Mouse (Mus musculus) lung, embryonic 15.5 days (tissue): Measurements from ENCODE around the gene Alg9. TPM values are rescaled to one million over a fixed set of nuclear protein-coding genes. Genes with fewer than 3 reads are reported as not detected.

Experiments used
- ATAC-seq: fragments of 200-750 bp; cut with Nextera tagmentation; 2 replicates; pipeline ENCODE4 v1.8.0; 2017; ENCODE audit warnings: moderate number of reproducible peaks, borderline replicate concordance; ENCODE audit not compliant: low FRiP score, low TSS enrichment; ENCODE audit errors: extremely low read depth
- H3K27ac ChIP-seq: fragments of 300-500 bp; sonication (generic); 2 replicates; pipeline ENCODE4 v1.5.1; 2015; ENCODE audit warnings: moderate library complexity, mild to moderate bottlenecking, inconsistent platforms
- H3K27me3 ChIP-seq: fragments of 300-500 bp; sonication (generic); 2 replicates; pipeline ENCODE4 v1.6.1; 2015; ENCODE audit warnings: inconsistent platforms
- H3K36me3 ChIP-seq: fragments of 300-500 bp; sonication (generic); 2 replicates; pipeline ENCODE4 v1.6.1; 2015; ENCODE audit warnings: inconsistent platforms
- H3K4me1 ChIP-seq: fragments of 300-500 bp; sonication (generic); 2 replicates; pipeline ENCODE4 v1.6.1; 2015; ENCODE audit warnings: inconsistent platforms
- H3K4me2 ChIP-seq: fragments of 300-500 bp; sonication (generic); 2 replicates; pipeline ENCODE4 v1.6.1; 2015; ENCODE audit warnings: inconsistent platforms, mild to moderate bottlenecking, moderate library complexity
- H3K4me3 ChIP-seq: fragments of 300-500 bp; sonication (generic); 2 replicates; pipeline ENCODE4 v1.5.1; 2015; ENCODE audit warnings: mild to moderate bottlenecking, inconsistent platforms
- H3K9ac ChIP-seq: fragments of 300-500 bp; sonication (generic); 2 replicates; pipeline ENCODE4 v1.6.1; 2015; ENCODE audit warnings: inconsistent platforms
- H3K9me3 ChIP-seq: fragments of 300-500 bp; sonication (generic); 2 replicates; pipeline ENCODE4 v1.6.1; 2016; ENCODE audit warnings: inconsistent platforms
- WGBS: fragments of 180-500 bp; shearing (Covaris S2); methylation state at CpG from one replicate; pipeline ENCODE4 v1.1.7; 2015; 5-methylcytosine and 5-hydroxymethylcytosine counted together
- polyA plus RNA-seq: library from polyadenylated mRNA; unstranded; fragments of >200 nt; fragmentation: Nextera tagmentation; extraction: Ambion mirVana; gene quantifications from 2 replicates; pipeline ENCODE4 v1.2.1, GENCODE M21; 2015

Alg9 gene
- polyA plus RNA-seq, 1 experiment from 2014 or later: 39.5 TPM

GRCm38 (mm10) chr9:50857082-50857641 is 82.3 kb downstream of the Alg9 start:
- ATAC-seq: peak; percentile 67; the same call in 1 of the 2 replicates

GRCm38 (mm10) chr9:50858681-50859080 is 83.9 kb downstream of the Alg9 start:
- H3K27me3 ChIP-seq: no peaks in the 10 kb centered on the region
- H3K36me3 ChIP-seq: peaks cover 41% of the 10 kb centered on the region
- no peak overlapping the region for H3K4me3 ChIP-seq
- peak overlapping the region; percentile 13; the same call in 1 of the 2 replicates for H3K4me2 ChIP-seq
- H3K4me1 ChIP-seq: peaks cover 14% of the 10 kb centered on the region
- ATAC-seq: no peak
- H3K27ac ChIP-seq: no peak overlapping the region
- WGBS: 78% methylated on average over 6 of the region's 6 CpGs
- H3K9ac ChIP-seq: no peak overlapping the region
- H3K9me3 ChIP-seq: no peaks in the 10 kb centered on the region

More at GRCm38 (mm10) chr9:50857082-50857641, 82.3 kb downstream of the Alg9 start:
- Histone ChIP-seq H3K4me2 (peak overlapping the region; percentile 73), H3K4me1 (peaks cover 24% of the 10 kb centered on the region), H3K27ac (0 out of 2 replicates have a peak overlapping the region, but pooled peaks have one; percentile 38), H3K36me3 (peaks cover 30% of the 10 kb centered on the region), H3K9ac (peak overlapping the region; percentile 70), H3K4me3 (peak overlapping the region; percentile 78), H3K27me3 (no peaks in the 10 kb centered on the region), H3K9me3 (no peaks in the 10 kb centered on the region)
- WGBS: under 1% methylated on average over 37 of the region's 46 CpGs

- Histone ChIP-seq H3K4me2 (no peak overlapping the region), H3K4me3 (no peak overlapping the region), H3K9ac (no peak overlapping the region), H3K36me3 (peaks cover 47% of the 10 kb centered on the region), H3K27me3 (no peaks in the 10 kb centered on the region), H3K4me1 (peaks cover 14% of the 10 kb centered on the region), H3K9me3 (no peaks in the 10 kb centered on the region), H3K27ac (no peak overlapping the region)
- no peak for ATAC-seq
- WGBS: 91% methylated on average over 18 of the region's 18 CpGs
Measured at GRCm38 (mm10) chr9:50861119-50861839, 86.5 kb downstream of the Alg9 start.

- whole genome bisulfite sequencing: 80% methylated on average over 4 of the region's 4 CpGs
- 0 out of 2 replicates have a peak, but pooled peaks cover 5% of the 10 kb centered on the region for H3K4me1 ChIP-seq
- no peak overlapping the region for H3K27ac ChIP-seq
- ATAC-seq: no peak
- H3K9ac ChIP-seq: no peak overlapping the region
- H3K36me3 ChIP-seq: peaks cover 69% of the 10 kb centered on the region
- no peak overlapping the region for H3K4me2 ChIP-seq
- no peaks in the 10 kb centered on the region for H3K9me3 ChIP-seq
- no peak overlapping the region for H3K4me3 ChIP-seq
- no peaks in the 10 kb centered on the region for H3K27me3 ChIP-seq
Measured at GRCm38 (mm10) chr9:50863824-50864223, 89.0 kb downstream of the Alg9 start.

- ATAC-seq: no peak
- no peak overlapping the region for H3K4me3 ChIP-seq
- 0 out of 2 replicates have a peak, but pooled peaks cover 5% of the 10 kb centered on the region for H3K4me1 ChIP-seq
- H3K9me3 ChIP-seq: no peaks in the 10 kb centered on the region
- 66% methylated on average over 5 of the region's 5 CpGs for WGBS
- H3K27me3 ChIP-seq: no peaks in the 10 kb centered on the region
- no peak overlapping the region for H3K9ac ChIP-seq
- H3K27ac ChIP-seq: no peak overlapping the region
- H3K36me3 ChIP-seq: peaks cover 69% of the 10 kb centered on the region
- no peak overlapping the region for H3K4me2 ChIP-seq
Measured at GRCm38 (mm10) chr9:50864877-50865276, 90.1 kb downstream of the Alg9 start.

GRCm38 (mm10) chr9:50865803-50866202 is 91.0 kb downstream of the Alg9 start:
- H3K4me2 ChIP-seq: no peak overlapping the region
- no peak for ATAC-seq
- 69% methylated on average over 8 of the region's 8 CpGs for WGBS
- H3K27ac ChIP-seq: no peak overlapping the region
- peaks cover 70% of the 10 kb centered on the region for H3K36me3 ChIP-seq
- no peak overlapping the region for H3K4me3 ChIP-seq
- 0 out of 2 replicates have a peak, but pooled peaks cover 5% of the 10 kb centered on the region for H3K4me1 ChIP-seq
- H3K9ac ChIP-seq: no peak overlapping the region
- H3K27me3 ChIP-seq: no peaks in the 10 kb centered on the region
- H3K9me3 ChIP-seq: no peaks in the 10 kb centered on the region

- no peak overlapping the region for H3K9ac ChIP-seq
- WGBS: 92% methylated on average over 6 of the region's 6 CpGs
- H3K4me3 ChIP-seq: no peak overlapping the region
- no peaks in the 10 kb centered on the region for H3K9me3 ChIP-seq
- H3K4me1 ChIP-seq: 0 out of 2 replicates have a peak, but pooled peaks cover 5% of the 10 kb centered on the region
- H3K27me3 ChIP-seq: no peaks in the 10 kb centered on the region
- H3K27ac ChIP-seq: no peak overlapping the region
- H3K36me3 ChIP-seq: peaks cover 62% of the 10 kb centered on the region
- H3K4me2 ChIP-seq: no peak overlapping the region
- no peak for ATAC-seq
Measured at GRCm38 (mm10) chr9:50867015-50867414, 92.2 kb downstream of the Alg9 start.

- WGBS: 82% methylated on average over 2 of the region's 2 CpGs
- no peak for ATAC-seq
- Histone ChIP-seq H3K4me2 (no peak overlapping the region), H3K9ac (no peak overlapping the region), H3K4me1 (0 out of 2 replicates have a peak, but pooled peaks cover 5% of the 10 kb centered on the region), H3K27me3 (no peaks in the 10 kb centered on the region), H3K9me3 (no peaks in the 10 kb centered on the region), H3K36me3 (peaks cover 58% of the 10 kb centered on the region), H3K4me3 (no peak overlapping the region), H3K27ac (no peak overlapping the region)
Measured at GRCm38 (mm10) chr9:50868182-50868581, 93.4 kb downstream of the Alg9 start.

GRCm38 (mm10) chr9:50873210-50873609 is 98.4 kb downstream of the Alg9 start:
- no peaks in the 10 kb centered on the region for H3K27me3 ChIP-seq
- no peak overlapping the region for H3K9ac ChIP-seq
- H3K36me3 ChIP-seq: peaks cover 66% of the 10 kb centered on the region
- 90% methylated on average over 9 of the region's 9 CpGs for WGBS
- H3K4me2 ChIP-seq: no peak overlapping the region
- no peak overlapping the region for H3K27ac ChIP-seq
- H3K4me3 ChIP-seq: no peak overlapping the region
- H3K9me3 ChIP-seq: no peaks in the 10 kb centered on the region
- no peaks in the 10 kb centered on the region for H3K4me1 ChIP-seq
- ATAC-seq: no peak

GRCm38 (mm10) chr9:50874031-50874430 is 99.2 kb downstream of the Alg9 start:
- Histone ChIP-seq H3K9ac (no peak overlapping the region), H3K27me3 (no peaks in the 10 kb centered on the region), H3K4me3 (no peak overlapping the region), H3K9me3 (no peaks in the 10 kb centered on the region), H3K36me3 (peaks cover 69% of the 10 kb centered on the region), H3K4me2 (no peak overlapping the region), H3K4me1 (no peaks in the 10 kb centered on the region), H3K27ac (no peak overlapping the region)
- WGBS: 88% methylated on average over 6 of the region's 6 CpGs
- no peak for ATAC-seq

- H3K27ac ChIP-seq: no peak overlapping the region
- no peak overlapping the region for H3K9ac ChIP-seq
- 88% methylated on average over 4 of the region's 4 CpGs for WGBS
- no peak overlapping the region for H3K4me3 ChIP-seq
- peaks cover 72% of the 10 kb centered on the region for H3K36me3 ChIP-seq
- no peak for ATAC-seq
- no peaks in the 10 kb centered on the region for H3K27me3 ChIP-seq
- H3K9me3 ChIP-seq: no peaks in the 10 kb centered on the region
- H3K4me1 ChIP-seq: no peaks in the 10 kb centered on the region
- no peak overlapping the region for H3K4me2 ChIP-seq
Measured at GRCm38 (mm10) chr9:50875470-50875869, 100.7 kb downstream of the Alg9 start.

- Histone ChIP-seq H3K9me3 (no peaks in the 10 kb centered on the region), H3K27ac (no peak overlapping the region), H3K36me3 (peaks cover 69% of the 10 kb centered on the region), H3K4me2 (no peak overlapping the region), H3K9ac (no peak overlapping the region), H3K4me3 (no peak overlapping the region), H3K4me1 (no peaks in the 10 kb centered on the region), H3K27me3 (no peaks in the 10 kb centered on the region)
- 94% methylated on average over 3 of the region's 3 CpGs for WGBS
- no peak for ATAC-seq
Measured at GRCm38 (mm10) chr9:50876287-50876686, 101.5 kb downstream of the Alg9 start.
